Mouse (Mus musculus): ENCODE results near the gene Mcrs1.

The Mcrs1 gene

DNA sequence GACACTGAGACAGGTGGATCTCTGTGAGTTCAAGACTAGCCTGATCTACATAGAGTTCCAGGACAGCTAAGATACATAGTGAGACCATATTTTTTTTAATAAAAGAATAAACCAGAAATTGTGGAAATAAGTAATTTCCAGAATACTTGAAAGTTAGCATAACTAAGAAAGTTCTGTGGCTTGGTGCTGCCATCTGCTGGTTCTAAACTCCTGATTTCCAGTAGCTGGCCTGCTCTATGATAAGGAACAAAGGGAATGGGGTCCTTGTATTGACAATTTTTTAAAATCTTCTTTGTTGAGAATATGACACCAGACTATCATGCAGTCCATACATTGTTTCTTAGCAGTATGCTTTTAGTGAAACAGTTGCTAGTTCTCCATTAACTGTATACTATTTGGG is 53.0 kb downstream of the Mcrs1 start:
- DNase-seq = peak; percentile 46 to 47

DNA sequence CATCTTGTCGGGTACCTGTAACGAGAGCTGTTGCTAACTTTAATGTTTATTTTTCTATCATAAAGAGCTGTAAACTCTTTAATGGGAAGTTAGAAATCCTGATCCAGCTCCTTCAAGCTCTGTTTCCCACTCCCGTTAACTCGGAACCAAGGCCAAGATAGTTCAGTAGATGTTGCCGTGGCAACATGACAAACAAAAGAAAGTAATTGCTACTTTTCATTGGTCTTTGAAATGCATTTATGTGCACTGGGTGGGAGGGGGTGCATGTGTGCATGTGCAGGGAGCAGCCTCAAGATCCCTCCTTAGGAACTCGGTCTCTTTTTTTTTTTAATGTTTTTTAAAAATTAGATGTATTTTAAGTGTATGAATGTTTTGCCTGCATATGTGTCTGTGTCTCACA is 56.7 kb downstream of the Mcrs1 start:
- no peak for DNase-seq

DNA sequence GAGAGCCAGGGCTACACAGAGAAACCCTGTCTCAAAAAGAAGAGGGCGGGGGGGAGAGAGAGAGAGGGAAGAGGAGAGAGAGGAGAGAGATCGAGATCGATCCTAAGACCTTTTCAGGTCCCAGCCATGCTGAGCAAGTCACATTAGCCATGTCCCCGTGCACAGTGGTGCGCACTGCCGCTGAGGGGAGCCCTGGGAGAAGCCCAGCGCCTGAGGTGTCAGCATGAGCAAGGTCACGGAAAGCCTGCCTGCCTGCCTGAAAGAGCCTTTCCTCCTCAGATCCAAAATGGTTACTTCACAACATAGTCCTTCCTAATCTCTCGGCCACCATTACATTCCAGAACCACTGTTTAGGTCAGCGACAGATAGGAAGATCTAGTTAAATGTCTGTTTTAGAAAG is 57.4 kb downstream of the Mcrs1 start:
- no peak for DNase-seq
